Mouse (Mus musculus) neural tube, embryonic 14.5 days (tissue): ENCODE data around the gene Fam72a. TPM values are rescaled to one million over a fixed set of nuclear protein-coding genes. Genes with fewer than 3 reads are reported as not detected.
"Not testable (repeated sequence)": the region's sequence is repeated elsewhere in the genome, so short reads cannot be mapped to it uniquely, and the experiment has no call there.

Source experiments
- ATAC-seq: fragments of 200-750 bp; cut with Nextera tagmentation; 2 replicates; pipeline ENCODE4 v1.8.0; 2017; ENCODE audit warnings: low read depth, mild to moderate bottlenecking, moderate TSS enrichment, moderate library complexity
- H3K27ac ChIP-seq: fragments of 300-500 bp; sonication (generic); 2 replicates; pipeline ENCODE4 v1.5.1; 2014; ENCODE audit warnings: low read depth, mild to moderate bottlenecking, control low read depth, low read length, moderate library complexity, mixed read lengths
- H3K27me3 ChIP-seq: fragments of 300-500 bp; sonication (generic); 2 replicates; pipeline ENCODE4 v1.6.1; 2014; ENCODE audit warnings: low read length; ENCODE audit not compliant: control insufficient read depth, insufficient read depth
- H3K36me3 ChIP-seq: fragments of 300-500 bp; sonication (generic); 2 replicates; pipeline ENCODE4 v1.6.1; 2014; ENCODE audit warnings: low read length, mixed read lengths; ENCODE audit not compliant: control insufficient read depth, insufficient read depth
- H3K4me1 ChIP-seq: fragments of 300-500 bp; sonication (generic); 2 replicates; pipeline ENCODE4 v1.6.1; 2014; ENCODE audit warnings: low read length; ENCODE audit not compliant: control insufficient read depth, insufficient read depth
- H3K4me2 ChIP-seq: fragments of 300-500 bp; sonication (generic); 2 replicates; pipeline ENCODE4 v1.6.1; 2014; ENCODE audit warnings: mild to moderate bottlenecking, low read depth, low read length, control low read depth
- H3K4me3 ChIP-seq: fragments of 300-500 bp; sonication (generic); 2 replicates; pipeline ENCODE4 v1.5.1; 2014; ENCODE audit warnings: low read depth, low read length, control low read depth, mixed read lengths
- H3K9ac ChIP-seq: fragments of 300-500 bp; sonication (generic); replicated peaks from 2 replicates; pipeline ENCODE4 v1.6.1; 2014; ENCODE audit warnings: low read depth, mild to moderate bottlenecking, control low read depth, low read length, mixed read lengths
- H3K9me3 ChIP-seq: fragments of 300-500 bp; sonication (generic); 2 replicates; pipeline ENCODE4 v1.6.1; 2016; ENCODE audit warnings: low read length; ENCODE audit not compliant: control insufficient read depth
- WGBS: fragments of 180-500 bp; shearing (Covaris S2); extraction: QIAGEN DNeasy Blood & Tissue Kit; methylation state at CpG from one replicate; pipeline ENCODE4 v1.1.7; 2014; 5-methylcytosine and 5-hydroxymethylcytosine counted together
- polyA plus RNA-seq: library from polyadenylated mRNA; unstranded; fragments of >200 nt; fragmentation: Nextera tagmentation; extraction: Ambion mirVana; gene quantifications from 2 replicates; pipeline ENCODE4 v1.2.1, GENCODE M21; 2014

Fam72a gene
- polyA plus RNA-seq, 1 experiment from 2014 or later = 0.48 TPM

DNA sequence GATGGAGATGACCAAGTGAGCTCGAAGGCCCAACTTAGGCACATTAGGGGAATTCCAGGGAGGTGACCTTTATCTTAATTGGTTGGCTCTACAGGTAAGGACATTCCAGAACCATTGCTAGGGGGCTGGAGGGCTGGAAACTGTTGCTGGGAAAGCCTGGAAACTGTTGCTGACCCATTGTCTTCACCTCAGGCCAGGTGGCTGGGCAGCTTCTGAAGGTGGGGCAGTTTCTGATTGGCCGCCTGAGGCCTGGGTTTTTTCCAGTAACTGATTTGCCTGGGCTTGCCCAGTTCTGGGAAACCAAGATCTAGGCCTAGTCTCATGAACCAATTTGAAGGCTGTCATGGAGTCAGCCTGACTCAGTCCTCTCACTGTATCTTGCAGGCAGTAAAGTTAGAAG is 34.4 kb downstream of the Fam72a start:
- Histone ChIP-seq H3K27me3 (no peaks in the 10 kb centered on the region), H3K27ac (no peak overlapping the region), H3K4me3 (no peak overlapping the region), H3K9ac (no peak overlapping the region), H3K9me3 (no peaks in the 10 kb centered on the region), H3K4me2 (no peak overlapping the region), H3K36me3 (no peaks in the 10 kb centered on the region), H3K4me1 (no peaks in the 10 kb centered on the region)
- 92% methylated on average over 2 of the region's 2 CpGs for WGBS
- no peak for ATAC-seq

- WGBS = 37% methylated on average over 11 of the region's 11 CpGs
- not testable (repeated sequence) for H3K4me3 ChIP-seq, H3K9ac ChIP-seq, H3K36me3 ChIP-seq, H3K4me2 ChIP-seq, ATAC-seq, H3K27me3 ChIP-seq, H3K9me3 ChIP-seq, H3K4me1 ChIP-seq, H3K27ac ChIP-seq
Measured at GRCm38 (mm10) chr1:131566056-131566455, 38.4 kb downstream of the Fam72a start.

DNA sequence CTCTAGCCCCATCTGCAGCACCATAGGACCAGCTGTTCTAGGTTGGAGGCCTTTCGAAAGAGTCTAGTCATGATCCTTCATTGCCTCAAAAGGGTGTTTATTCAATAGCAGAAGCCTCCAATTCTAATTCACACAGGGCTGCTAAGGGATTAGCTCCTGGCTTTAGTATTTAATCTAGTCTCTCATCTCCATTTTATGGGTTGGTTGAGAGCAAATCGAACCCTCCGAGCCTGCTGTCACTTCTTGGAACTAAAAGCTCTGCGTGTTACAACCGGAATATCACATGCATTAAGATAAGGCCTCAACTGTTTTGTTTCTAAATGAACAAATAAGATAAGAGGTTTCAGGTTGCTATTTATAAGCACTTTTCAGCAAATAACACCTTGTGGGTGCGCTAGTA is 42.0 kb downstream of the Fam72a start:
- 92% methylated on average over 6 of the region's 6 CpGs for WGBS
- no peak overlapping the region for H3K9ac ChIP-seq
- H3K9me3 ChIP-seq = no peaks in the 10 kb centered on the region
- H3K4me3 ChIP-seq = no peak overlapping the region
- no peak overlapping the region for H3K27ac ChIP-seq
- no peaks in the 10 kb centered on the region for H3K27me3 ChIP-seq
- no peaks in the 10 kb centered on the region for H3K4me1 ChIP-seq
- no peak for ATAC-seq
- H3K4me2 ChIP-seq = no peak overlapping the region
- no peaks in the 10 kb centered on the region for H3K36me3 ChIP-seq

DNA sequence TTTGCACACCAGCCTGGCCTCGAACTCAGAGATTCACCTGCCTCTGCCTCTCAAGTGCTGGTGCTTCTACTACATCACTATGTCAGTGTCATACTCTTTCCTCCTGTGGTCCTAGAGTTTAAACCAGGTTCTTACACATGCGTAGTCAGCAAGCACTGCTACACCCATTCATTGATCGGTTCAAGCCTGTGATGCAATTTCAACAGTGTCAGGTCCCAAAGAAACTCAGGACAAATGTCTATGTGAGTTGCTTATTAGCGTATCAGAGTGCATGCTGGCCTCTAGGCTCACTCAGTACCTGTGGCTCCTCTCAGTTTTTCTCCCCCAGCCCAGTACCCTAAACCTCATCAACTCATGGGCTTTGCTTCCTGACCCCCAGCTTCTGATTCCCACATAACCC is 42.7 kb downstream of the Fam72a start:
- ATAC-seq = no peak
- no peak overlapping the region for H3K27ac ChIP-seq
- no peaks in the 10 kb centered on the region for H3K27me3 ChIP-seq
- H3K36me3 ChIP-seq = no peaks in the 10 kb centered on the region
- H3K4me3 ChIP-seq = no peak overlapping the region
- H3K9me3 ChIP-seq = no peaks in the 10 kb centered on the region
- no peak overlapping the region for H3K4me2 ChIP-seq
- no peak overlapping the region for H3K9ac ChIP-seq
- H3K4me1 ChIP-seq = no peaks in the 10 kb centered on the region
- 91% methylated on average over 4 of the region's 4 CpGs for WGBS

GRCm38 (mm10) chr1:131573721-131574120 is 46.0 kb downstream of the Fam72a start:
- H3K4me2 ChIP-seq = no peak overlapping the region
- no peak for ATAC-seq
- H3K36me3 ChIP-seq = no peaks in the 10 kb centered on the region
- no peak overlapping the region for H3K9ac ChIP-seq
- H3K27me3 ChIP-seq = no peaks in the 10 kb centered on the region
- no peak overlapping the region for H3K27ac ChIP-seq
- no peaks in the 10 kb centered on the region for H3K4me1 ChIP-seq
- no peak overlapping the region for H3K4me3 ChIP-seq
- 96% methylated on average over 14 of the region's 14 CpGs for WGBS
- H3K9me3 ChIP-seq = no peaks in the 10 kb centered on the region

- no peak overlapping the region for H3K9ac ChIP-seq
- ATAC-seq = no peak
- no peak overlapping the region for H3K27ac ChIP-seq
- WGBS = 77% methylated on average over 17 of the region's 17 CpGs
- no peaks in the 10 kb centered on the region for H3K36me3 ChIP-seq
- no peak overlapping the region for H3K4me2 ChIP-seq
- H3K4me3 ChIP-seq = no peak overlapping the region
- H3K4me1 ChIP-seq = no peaks in the 10 kb centered on the region
- H3K27me3 ChIP-seq = no peaks in the 10 kb centered on the region
- no peaks in the 10 kb centered on the region for H3K9me3 ChIP-seq
Measured at GRCm38 (mm10) chr1:131578943-131579680, 51.4 kb downstream of the Fam72a start.

- Histone ChIP-seq H3K4me3 (no peak overlapping the region), H3K27ac (no peak overlapping the region), H3K9ac (no peak overlapping the region), H3K36me3 (no peaks in the 10 kb centered on the region), H3K4me2 (no peak overlapping the region), H3K4me1 (no peaks in the 10 kb centered on the region), H3K9me3 (no peaks in the 10 kb centered on the region), H3K27me3 (no peaks in the 10 kb centered on the region)
- WGBS = 67% methylated on average over 4 of the region's 4 CpGs
- ATAC-seq = no peak
Measured at GRCm38 (mm10) chr1:131580389-131580788, 52.7 kb downstream of the Fam72a start.

DNA sequence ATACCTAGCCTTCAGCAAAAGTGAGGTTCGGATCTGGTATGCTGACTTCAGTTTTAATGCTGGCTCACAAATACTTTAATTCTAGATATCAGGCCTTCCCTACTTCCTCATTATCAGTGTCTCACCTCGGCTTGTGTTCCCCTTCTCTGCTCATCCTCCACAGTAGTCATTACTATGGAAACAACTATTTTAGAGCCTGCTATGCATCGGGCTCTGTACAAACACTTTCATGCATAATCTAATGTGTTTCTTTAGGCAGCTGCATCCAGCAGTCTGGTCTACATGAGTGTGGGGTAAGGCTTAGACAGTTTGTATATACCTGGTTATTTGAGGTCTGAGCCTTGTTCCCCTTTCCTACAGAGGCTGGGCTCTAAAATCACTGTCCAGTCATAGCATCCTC is 55.9 kb downstream of the Fam72a start:
- no peak overlapping the region for H3K4me2 ChIP-seq
- no peak overlapping the region for H3K9ac ChIP-seq
- H3K4me1 ChIP-seq = no peaks in the 10 kb centered on the region
- no peaks in the 10 kb centered on the region for H3K9me3 ChIP-seq
- H3K4me3 ChIP-seq = no peak overlapping the region
- 87% methylated on average over 3 of the region's 3 CpGs for WGBS
- no peaks in the 10 kb centered on the region for H3K27me3 ChIP-seq
- no peak for ATAC-seq
- H3K27ac ChIP-seq = no peak overlapping the region
- H3K36me3 ChIP-seq = no peaks in the 10 kb centered on the region

DNA sequence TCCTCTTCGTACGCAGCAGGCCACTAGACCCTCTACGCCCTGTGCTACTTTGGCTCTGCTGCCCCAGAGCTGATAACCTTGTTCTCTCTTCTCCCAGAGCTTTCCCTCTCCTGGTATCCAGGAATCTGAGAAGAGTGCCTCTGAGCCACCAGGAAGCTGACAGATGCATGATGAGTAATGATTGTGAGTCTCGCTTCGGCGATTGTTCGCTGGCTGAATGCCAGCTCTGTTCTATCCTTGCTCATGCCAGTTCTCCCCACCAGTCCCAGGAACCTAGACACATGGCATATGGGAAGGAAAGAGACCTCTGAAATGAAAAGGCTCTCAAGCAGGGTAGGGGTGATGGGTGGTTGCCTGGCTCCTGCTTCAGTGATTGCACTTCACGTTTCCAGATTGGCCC is 59.1 kb downstream of the Fam72a start:
- Histone ChIP-seq H3K4me1 (no peaks in the 10 kb centered on the region), H3K36me3 (no peaks in the 10 kb centered on the region), H3K9ac (no peak overlapping the region), H3K27ac (no peak overlapping the region), H3K27me3 (no peaks in the 10 kb centered on the region), H3K9me3 (no peaks in the 10 kb centered on the region), H3K4me2 (no peak overlapping the region), H3K4me3 (no peak overlapping the region)
- ATAC-seq = no peak
- WGBS = 72% methylated on average over 8 of the region's 8 CpGs
